Mouse (Mus musculus) kidney, adult 11 months (tissue): Measurements from ENCODE around the gene BC052040.

ENCODE experiments used
- DNase-seq: peaks from one replicate; pipeline ENCODE4 v3.0.0; 2022

The BC052040 gene

DNA sequence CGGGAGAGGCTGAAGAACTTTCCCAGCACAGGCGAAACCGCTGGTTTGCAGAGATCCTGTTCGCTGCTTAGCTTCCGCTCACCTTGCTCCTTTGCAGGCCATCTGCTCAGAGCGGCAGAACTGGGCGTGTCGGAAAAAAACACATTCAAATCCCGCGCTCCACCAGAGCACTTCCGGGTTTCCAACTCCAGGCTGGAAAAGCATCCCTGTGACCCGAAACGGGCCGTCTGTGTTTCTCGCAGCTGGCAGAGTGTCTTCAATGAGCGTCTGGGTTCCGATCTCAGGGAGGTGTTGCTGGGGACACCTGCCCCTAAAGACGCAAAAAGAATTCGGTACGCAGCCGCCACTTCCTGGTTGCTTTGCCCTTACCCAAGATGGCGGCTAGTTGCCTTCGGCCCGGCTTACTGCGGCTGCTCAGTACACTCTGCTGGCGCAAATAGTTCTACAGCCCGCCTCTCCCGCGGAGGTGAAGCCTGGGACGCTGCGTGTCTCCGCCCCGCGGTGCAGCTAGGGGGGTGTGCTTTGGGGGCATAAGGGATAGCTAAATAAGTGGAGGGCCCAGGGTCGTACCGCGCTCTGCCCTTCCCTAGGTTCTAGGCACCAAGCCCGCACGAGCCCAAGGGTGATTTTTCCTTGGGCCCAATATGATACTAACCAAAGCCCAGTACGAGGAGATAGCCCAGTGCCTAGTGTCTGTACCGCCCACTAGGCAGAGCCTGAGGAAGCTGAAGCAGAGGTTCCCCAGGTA, at the start of gene BC052040:
Gene BC052040, plus strand, starts transcription at position 476 of the 748 bp plus-strand sequence.
- DNase-seq: peak; percentile 86

DNA sequence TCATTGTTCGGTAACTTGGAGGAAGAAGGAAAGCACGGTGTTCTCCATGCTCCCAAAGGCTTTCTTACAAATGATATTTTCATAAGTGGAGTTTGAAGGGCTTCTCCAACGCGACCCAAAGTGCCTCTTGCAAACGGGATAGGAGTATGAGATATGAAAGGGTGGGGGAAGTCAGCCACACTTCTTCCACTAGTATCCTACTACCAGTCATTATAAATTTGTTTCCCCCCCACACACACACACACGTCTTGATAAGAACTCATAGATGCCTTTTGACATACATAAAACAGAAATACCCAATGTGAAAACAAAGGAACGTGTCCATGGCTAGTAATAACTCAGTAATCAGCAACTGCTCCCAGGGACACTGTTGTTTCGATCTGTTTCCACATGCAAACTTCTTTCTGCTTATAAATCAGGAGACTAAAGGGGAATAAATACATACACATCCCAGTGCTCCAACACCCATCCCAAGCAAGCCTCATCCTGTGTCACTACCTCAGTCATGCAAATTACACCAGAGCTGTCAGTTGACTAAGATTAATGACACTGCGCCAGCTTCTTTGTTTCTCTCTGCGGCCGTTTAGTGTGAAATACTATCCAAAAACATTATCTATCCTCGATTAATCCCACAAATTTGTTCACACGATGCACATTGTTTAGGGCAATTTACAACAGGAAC, 43.4 kb upstream of the BC052040 start:
- DNase-seq: no peak

DNA sequence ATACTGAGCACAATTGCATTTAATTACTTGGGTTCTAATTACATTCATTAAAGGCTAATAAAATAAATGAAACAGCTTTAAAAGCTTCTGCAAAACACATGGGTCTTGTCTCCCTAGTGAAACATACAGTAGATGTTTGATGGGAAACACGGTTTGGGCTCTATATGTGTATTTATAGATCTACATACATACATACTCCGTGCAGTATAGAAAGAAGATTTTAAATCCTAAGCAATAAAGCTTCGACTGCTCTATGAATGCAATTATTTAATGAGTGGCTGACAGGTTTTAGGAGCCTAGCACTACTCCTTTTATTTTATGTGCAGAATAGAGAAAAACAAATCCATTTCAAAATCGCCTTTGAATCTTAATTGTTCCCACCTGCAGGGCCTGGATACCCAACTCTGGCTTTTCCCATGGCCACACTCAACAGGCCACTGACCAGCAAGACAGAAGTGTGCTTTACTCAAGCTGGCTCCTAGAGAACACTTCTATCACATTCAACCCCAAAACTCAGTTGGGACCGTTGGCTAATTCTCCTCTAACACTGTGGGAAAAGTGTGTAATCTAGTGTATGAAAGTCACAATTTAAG, 42.7 kb upstream of the BC052040 start:
- DNase-seq: no peak

DNA sequence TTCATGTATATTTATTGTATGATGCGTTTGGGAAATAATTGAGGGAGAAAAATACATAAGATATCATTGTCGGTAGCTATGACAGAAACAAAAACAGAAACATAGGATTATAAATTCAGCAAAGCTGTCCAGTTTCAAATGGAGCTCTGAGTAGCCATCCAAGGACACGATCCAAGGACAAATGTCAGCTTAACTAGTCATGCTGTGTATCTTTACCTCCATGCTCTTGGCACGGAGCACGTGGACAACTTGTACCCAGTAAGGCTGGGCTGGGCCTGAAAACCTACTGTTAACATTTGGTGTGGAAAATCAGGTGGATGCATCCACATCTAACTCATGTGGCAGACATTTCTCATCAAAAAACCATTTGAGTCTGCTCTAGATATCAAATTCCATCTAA, 41.8 kb upstream of the BC052040 start:
- DNase-seq: no peak

DNA sequence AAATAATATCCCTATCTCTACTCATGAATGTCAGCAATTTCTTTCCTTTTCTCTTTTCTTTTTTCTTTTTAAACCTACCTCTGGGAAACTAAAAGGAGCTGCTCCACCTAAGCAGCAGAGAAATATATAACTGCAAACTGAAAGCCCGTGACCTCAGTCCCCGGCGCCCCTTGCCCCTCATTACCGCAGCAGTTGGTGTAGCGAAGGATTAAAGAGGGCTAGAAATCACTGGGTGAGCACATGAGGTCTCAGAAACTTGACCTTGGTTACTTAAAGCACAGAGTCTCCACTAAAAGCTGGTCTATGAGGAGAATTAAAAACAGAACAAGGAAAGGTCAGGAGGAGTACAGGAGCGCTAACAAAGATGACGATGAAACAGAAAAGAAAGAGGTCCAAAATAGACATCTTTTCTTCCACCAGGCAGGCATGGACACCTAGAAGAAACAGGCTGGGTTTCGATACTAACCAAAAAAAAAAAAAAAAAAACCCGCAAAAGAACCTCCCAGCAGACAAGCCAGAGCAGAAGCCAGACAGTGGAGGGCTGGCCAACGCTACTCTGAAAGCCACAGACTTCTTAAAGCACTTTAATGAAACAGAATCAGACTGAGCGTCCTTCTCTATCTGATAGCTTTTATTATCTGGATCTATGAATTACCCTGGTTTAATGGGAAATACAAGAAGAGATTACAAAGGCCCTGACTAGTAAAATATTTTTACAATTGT, 39.0 kb upstream of the BC052040 start:
- DNase-seq: no peak

DNA sequence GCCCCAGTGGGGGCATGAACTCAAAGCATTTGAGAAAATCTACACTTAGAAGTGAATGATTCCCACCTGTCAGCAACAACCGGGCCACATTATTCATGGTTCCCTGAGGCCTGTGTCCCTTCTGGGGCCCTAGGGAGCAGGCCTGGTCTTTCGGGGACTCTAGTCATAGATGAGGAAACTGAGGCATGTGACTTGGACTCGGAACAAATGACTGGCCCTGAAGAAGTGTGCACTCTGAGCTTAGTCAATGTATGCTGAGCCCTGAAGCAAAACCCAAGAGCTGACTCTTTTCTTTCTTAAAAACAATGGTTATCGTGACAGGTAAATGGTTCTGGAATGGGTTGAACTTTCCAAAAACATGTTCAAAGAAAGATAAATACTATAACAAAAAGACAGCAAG, 38.3 kb upstream of the BC052040 start:
- no peak for DNase-seq

DNA sequence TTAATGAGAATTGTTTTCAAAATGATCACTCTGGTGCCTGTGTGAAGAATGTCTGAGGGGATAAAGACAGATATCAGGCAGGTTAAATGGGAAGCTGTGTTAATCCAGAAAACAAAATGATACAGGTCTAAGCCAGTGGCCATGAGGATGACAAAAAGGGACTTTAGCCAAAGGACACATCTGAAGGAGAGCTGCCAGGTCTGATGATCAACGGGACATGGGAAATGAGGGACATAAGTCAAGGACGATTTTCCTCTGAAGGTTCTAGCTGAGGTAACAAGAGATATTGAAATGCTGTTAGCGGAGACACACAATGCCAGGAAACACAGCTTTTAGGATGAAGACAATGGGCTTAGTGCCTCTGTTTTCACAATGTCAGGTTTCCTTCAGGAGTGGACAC, 29.6 kb upstream of the BC052040 start:
- no peak for DNase-seq

DNA sequence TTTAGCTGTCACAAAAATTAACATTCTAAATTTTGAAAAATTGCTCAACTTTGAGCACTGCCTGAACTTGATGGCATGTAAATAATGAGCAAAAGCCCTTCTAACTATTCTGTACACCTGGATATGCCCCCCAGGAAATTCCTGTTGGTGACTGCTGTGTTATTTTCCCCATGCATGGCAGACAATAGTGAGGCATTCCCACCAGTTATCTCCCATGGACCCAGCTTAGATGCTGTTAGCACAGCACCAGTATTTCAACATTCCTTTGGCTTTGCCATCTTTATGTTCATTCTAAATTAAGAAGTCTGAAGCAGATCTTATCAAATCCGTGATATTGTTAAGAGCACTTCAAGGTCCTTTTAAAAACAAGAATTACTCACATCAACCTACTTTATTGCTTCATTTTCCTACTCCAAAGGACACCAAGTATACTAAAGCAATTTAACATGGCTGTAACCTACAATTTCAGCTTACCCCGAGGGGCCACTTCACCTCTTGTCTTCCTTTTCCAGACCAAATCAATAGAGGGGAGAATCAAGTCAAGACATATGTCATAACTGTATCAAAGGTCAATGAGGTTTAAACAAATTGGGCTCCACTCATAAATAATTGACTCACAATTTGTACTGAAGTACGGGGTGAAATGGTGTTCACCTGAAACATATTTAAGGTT, 19.2 kb upstream of the BC052040 start:
- DNase-seq: no peak

DNA sequence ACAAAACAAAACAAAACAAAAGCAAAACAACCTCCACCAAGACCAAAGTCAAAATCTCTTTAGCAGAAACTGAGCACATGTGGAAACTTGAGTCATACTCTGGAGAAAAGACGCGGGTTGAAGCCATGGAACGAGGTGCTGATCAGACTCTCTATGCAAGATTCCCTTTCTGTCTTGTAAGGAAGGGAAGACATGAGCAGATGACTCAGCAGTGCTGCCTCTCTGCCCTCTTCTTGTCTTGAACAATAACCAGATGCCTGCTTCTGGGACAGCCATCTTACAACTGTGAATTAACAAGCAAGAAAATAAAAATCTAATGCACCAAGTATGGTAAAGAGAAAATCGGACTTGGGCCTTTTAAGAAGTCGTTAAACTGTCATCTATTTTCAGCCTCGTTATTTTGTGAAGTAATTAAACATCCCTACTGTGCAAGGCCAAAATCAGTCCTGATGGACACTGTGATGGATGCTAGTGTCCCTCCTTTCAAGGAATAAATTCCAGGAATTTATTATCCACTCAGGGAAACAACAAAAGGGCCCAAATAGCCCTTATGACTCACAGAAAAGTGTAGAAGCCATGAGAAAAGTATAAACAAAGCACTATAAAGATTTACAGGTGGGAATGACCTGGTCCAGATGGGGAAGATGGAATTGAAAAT, 18.0 kb upstream of the BC052040 start:
- no peak for DNase-seq

DNA sequence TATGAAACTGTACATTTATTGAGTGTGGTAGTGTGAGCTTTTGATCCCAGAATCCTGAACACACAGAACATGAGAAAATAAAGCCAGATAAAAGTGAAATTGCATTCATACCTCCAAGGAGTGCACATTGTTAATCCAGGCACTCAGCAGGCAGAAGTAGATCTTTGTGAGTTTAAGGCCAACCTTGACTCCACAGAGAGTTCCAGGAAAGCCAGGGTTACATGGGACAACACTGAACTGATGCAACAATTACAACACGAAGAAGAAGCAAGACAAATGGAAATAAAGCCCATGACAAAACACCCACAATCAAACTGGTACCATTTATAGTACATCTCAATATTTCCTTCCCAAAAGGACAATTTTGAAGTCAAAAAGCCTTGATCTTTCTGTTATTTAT, 9.5 kb upstream of the BC052040 start:
- DNase-seq: no peak

DNA sequence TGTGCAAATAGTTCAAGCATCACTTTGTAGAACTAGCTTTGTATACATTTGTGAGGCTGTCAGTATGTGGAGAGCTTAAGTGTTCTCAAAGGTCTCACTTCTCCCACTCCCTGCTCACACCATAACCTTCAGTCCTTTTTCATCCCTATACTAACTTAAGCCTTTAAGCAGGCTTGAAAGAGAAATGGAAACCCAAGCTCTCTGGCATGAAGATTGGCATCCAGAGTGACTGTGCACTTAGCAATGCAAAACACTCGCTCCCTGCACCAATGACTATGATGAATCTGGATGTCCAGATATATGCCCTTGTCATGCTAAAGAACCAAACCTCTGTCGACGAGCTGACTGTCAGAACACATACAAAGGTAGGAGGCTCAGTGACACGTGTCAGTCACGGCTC, 6.7 kb upstream of the BC052040 start:
- no peak for DNase-seq

DNA sequence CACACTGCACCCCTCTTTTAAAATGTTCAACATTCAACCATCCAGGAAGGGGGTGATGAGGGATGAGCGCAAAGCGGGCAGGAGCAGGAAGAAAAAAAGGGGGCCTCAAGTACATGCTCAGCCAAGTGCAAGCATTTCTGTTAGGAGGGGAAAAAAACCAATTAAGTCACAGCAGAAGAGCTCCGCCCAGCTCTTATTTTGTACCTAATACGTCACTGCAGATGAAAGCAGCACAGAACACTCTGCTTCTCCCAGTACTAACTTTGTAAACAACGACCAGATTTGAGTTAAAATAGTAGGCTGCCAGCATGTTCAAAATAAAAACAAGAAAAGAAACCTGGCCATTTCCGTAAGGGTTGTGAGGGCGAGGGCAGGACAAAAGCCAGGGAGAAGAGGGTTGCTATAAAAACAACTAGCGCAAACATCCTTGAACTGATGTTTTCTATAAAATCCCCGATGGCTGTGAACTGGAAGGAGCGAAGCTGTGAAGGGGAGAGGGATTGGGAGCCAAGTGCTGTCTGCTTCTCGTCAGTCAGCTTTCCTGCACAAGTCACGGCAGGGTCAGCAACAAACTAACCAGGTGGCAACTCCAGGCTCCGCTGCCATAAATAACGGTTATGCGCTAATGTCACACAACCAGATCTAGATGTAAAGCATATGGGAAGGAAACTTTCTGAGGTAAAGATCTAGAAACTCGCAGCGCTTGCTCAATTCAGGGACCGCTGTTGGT, 2.2 kb upstream of the BC052040 start:
- DNase-seq: no peak

DNA sequence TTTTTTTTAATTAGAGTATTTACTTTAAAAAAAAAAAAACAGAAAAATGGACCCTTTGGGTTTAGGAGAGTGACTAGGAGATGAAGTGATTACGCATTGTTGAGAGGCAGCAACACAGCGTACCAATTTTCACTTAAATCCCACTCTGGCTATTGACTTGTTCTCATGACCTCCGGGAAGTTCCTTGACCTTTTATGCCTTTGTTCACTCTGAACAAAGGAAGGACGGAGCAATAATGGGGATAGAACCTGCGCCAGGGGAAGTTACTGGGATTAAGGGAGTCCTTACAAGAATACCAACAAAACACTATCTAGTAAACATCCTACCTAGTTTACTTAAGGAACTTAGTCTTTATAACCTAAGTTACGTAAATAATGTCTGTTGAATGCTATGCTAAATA, 1.5 kb upstream of the BC052040 start:
- DNase-seq: no peak

DNA sequence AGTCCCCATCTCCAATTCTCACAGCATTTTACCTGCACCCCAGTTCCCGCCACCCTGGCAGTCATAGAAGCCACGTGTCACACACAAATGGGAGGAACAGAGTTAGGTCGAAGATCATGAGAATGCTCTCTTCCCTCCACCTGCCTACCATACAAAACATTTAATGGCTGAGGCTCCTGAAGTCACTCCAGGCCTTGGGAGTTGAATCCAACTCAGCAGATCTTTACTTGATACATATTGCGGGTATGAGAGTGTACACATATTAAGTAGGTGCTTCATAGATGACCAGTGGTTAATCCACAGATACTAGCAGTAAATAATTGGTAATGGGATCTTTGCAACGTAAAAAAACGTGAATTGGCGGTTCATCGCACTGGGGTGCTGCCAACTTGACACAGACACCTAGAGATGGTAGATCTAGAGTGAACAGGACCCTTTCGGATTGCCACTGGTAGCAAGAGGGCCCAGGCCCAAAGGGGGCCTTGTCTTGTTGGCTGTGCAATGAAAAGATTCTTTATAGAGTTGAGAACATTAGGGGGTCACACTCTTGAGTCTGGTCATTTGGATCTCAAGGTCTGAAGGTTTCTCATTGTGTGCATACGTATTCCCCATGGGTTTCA, 583 bp downstream of the BC052040 start:
- DNase-seq: no peak

DNA sequence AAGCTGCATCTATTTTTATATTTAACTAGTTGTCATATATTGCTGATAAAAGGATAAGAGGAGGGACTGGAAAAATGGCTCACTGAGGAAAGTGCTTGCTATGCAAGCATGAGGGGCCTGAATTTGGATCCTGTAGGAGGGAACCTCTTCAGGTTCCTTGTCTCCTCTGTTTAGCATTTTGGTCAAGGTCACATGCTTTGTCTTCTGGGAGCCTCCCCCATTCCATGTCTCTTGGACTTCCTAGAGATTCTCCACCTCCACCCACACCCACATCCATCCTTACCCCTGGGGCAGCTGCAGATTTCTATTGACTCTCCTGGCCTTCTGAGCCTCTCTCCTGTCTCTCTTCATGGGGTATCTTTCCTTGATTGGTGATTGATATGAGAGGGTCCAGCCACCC, 2.3 kb downstream of the BC052040 start:
- DNase-seq: no peak

DNA sequence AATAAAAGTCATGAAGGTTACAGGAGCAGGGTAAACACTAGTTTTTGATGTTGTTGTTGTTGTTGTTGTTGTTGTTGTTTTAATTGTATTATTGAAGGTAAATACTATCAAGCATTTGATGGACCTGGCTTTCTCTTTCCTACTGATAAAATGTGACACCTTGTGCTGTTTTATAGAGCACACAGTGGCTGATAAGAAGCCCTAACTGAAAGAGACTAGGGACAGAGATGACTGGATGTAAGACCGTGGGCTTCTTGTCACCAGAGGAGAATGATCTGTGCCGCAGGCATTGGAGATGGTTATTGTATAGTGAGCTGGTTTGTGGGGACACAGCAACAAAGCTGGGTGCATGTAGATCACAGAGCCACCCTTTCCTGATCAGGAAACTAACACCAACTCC, 9.1 kb downstream of the BC052040 start:
- DNase-seq: no peak

DNA sequence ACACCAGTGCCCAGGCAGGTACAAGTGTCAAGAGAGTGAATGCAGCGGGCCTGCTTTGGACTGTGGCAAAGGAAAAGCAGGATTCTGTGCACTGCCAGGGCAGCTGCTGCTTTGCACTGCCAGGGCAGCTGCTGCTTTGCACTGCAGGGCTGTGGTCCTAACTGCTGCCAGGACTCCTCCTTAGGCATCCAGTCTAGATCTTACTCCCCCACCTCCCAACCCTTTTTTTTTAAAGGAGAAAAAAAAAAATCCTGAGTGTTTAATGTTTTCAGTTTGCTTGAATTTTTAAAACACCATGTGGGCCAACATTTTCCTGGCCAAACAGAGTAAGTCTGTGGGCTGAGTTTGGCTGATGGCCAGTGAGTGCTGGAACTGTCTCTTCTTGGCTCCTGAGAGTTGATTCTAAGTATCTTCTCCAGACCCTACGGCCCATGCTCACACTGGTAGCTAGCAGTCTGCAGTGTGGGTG, 11.2 kb downstream of the BC052040 start:
- peak; percentile 28 for DNase-seq

DNA sequence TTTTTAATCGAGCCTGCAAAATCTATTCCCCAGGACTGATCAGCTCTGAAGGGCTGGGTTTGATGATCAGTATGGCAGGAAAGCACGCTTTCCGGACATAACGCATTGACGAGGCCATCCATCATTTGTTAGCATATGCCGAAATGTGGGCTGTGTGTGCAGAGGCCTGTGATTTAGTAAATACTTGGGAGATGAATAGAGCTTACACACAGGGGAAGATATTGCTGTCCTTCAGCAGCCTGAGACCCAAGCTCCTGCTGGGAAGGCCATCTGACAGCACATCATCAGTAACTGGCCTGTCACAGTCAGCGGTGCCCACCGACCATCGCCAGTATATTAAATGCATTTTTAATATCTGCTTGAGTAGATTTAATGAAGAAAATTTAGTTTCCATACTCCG, 15.5 kb downstream of the BC052040 start:
- DNase-seq: no peak

DNA sequence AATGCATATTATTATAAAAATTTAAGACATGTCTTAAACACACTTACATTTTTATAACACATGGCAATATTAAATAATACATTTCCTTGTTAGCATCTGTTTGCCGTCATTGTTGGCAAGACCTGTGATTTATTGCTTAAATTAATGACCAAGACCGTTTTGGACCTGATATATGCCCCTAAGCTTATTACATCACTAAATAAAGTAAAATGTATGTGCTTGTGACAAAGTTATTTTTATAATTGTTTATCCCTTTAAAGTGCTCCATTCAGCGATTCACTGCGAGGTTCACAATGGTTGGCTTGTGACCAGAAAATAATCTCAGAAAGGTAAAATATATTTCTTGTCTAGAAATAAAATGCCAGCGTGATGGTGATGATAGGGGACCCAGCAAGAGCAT, 16.8 kb downstream of the BC052040 start:
- DNase-seq: no peak

DNA sequence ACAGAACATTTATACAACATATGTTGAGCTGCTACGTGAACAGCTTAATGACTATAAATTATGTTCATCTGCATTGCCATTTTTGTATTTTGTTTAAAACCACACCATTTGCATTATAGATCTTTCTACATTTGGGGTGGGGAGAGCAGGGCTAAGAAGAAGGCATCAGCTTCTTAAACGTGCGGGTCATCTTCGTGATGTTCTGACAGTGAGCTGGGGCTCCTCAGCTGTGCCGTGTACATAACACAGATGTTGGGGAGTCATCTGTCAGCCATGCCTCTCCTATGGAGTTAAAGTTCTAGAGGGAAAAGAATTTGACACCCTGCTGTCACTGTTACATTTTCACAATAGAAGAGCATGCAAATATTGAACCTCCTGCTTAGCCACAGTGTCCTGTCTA, 19.2 kb downstream of the BC052040 start:
- no peak for DNase-seq

DNA sequence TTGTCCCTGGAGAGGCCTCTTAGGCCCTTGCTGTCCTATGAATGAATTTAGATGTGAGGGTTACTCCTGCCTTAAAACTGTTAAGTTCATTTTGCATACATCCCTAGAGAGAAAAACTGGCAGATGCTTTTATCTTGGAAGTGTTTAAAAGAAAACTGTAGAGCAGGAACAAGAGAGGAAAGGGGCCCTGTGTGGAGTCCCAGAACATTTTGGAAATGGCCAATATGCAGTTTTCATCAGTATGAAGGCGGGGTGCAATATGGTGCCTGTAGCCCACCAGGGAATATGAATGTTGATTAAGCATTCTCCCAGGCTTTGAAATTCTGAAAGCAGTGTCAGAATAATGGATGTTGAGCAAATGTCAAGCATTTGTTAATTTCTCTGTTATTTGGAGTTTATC, 19.8 kb downstream of the BC052040 start:
- no peak for DNase-seq
